Mouse (Mus musculus): ENCODE measurements at regions not wholly inside any gene's neighbourhood (a gene's known extent, or its start where the extent isn't known, plus 50 kb on each side); places are given as distances from the start of the nearest gene placed in this dataset.

DNA sequence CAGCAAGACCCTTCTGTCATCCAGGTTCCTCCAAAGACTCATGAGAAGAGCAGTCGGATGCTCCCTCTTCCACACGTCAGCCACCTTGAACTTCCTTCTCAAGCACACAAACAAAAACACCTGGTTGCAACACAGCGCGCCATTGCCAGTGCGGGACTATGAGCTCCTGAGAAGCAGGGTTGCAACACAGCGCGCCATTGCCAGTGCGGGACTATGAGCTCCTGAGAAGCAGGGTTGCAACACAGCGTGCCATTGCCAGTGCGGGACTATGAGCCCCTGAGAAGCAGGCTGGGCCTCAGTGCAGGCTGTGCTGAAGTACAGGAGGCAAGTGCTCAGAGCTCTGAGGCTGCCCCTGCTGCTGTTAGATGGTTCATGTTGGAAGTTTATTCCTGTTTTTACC lies 140.0 kb downstream of the Gm12728 start:
- H3K27me3 ChIP-seq (ENCODE audit: control insufficient read depth, insufficient read depth, low read depth, low read length) = no peaks in the 10 kb centered on the region

DNA sequence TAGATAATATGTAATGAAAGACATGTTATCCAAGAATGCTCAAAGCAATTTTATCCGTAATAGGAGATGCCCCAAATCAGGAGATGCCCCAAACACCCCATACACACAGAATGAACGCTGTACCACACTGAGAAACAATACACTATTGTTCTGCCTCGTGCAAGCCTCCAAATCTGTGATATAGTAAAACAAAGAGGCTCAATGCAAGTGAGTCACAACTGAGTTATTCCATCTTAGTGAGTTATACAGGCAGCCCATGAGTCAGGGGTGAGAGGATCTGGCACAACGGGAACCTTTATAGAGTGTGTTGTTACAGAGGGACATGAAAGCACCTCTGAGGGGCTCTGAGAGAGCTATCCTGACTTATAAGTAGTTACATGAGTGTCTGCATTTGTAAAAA lies 145.3 kb downstream of the Gm12728 start:
- H3K4me2 ChIP-seq (ENCODE audit: low read length) = no peak overlapping the region
- H3K27ac ChIP-seq (ENCODE audit: low read length) = no peak overlapping the region
- no peaks in the 10 kb centered on the region for H3K9me3 ChIP-seq (replicated peaks; ENCODE audit: control insufficient read depth, low read length, poor library complexity, severe bottlenecking)
- no peaks in the 10 kb centered on the region for H3K4me1 ChIP-seq (ENCODE audit: control insufficient read depth, insufficient read depth, low read length)
- 61% methylated on average over 4 of the region's 4 CpGs for whole genome bisulfite sequencing
- ATAC-seq = no peak
- no peaks in the 10 kb centered on the region for H3K27me3 ChIP-seq (ENCODE audit: control insufficient read depth, insufficient read depth, low read depth, low read length)
- H3K9ac ChIP-seq (ENCODE audit: low read depth, low read length) = no peak overlapping the region
- no peak overlapping the region for H3K4me3 ChIP-seq (ENCODE audit: low read depth, low read length)
- no peaks in the 10 kb centered on the region for H3K36me3 ChIP-seq (ENCODE audit: control insufficient read depth, insufficient read depth, low read length)

More for the DNA sequence above, 140.0 kb downstream of the Gm12728 start:
- no peaks in the 10 kb centered on the region for H3K4me1 ChIP-seq (ENCODE audit: control insufficient read depth, insufficient read depth, low read length)
- H3K4me2 ChIP-seq (ENCODE audit: low read length) = no peak overlapping the region
- H3K9ac ChIP-seq (ENCODE audit: low read depth, low read length) = no peak overlapping the region
- no peak overlapping the region for H3K27ac ChIP-seq (ENCODE audit: low read length)
- H3K9me3 ChIP-seq (replicated peaks; ENCODE audit: control insufficient read depth, low read length, poor library complexity, severe bottlenecking) = no peaks in the 10 kb centered on the region
- WGBS = 98% methylated on average over 10 of the region's 10 CpGs
- ATAC-seq = no peak
- no peak overlapping the region for H3K4me3 ChIP-seq (ENCODE audit: low read depth, low read length)
- H3K36me3 ChIP-seq (ENCODE audit: control insufficient read depth, insufficient read depth, low read length) = no peaks in the 10 kb centered on the region

DNA sequence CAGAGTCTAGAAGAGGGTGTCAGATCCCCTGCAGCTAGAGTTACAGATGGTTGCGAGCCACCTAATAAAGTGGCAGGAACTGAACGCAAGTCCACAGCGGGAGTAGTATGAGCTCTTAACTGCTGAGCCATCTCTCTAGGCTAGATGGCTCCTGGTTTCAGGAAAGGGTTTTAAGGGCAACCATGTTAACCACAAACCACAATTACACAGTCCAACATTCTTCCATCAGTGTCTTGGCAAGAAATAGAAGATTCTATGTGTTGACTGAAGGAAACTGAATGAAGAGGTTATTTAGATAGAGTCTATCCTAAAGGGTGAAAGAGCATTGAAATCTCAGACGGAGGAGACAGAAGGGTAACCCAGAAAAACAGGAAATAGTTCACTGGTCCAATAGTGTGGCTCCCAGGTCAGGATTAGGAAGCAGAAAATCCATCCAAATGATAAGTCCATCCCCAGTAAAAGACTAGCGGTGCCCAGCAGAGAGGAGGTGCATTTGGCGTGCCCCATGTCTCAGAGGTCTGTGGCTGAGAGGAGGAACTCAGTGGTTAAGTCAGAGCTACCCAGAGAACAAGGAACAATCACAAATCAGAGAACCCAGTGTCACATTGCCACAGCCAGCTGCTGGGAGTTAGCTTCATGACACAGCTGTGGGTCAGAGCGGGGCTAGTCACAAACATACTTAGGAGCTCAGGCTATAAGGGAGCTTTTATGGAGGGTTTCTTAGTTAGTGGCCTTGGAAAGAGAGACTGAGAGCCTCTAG lies 147.3 kb downstream of the Gm12728 start:
- Histone ChIP-seq H3K36me3 (ENCODE audit: control insufficient read depth, insufficient read depth, low read length) (no peaks in the 10 kb centered on the region), H3K4me1 (ENCODE audit: control insufficient read depth, insufficient read depth, low read length) (no peaks in the 10 kb centered on the region), H3K27me3 (ENCODE audit: control insufficient read depth, insufficient read depth, low read depth, low read length) (no peaks in the 10 kb centered on the region), H3K9me3 (replicated peaks; ENCODE audit: control insufficient read depth, low read length, poor library complexity, severe bottlenecking) (no peaks in the 10 kb centered on the region), H3K9ac (ENCODE audit: low read depth, low read length) (no peak overlapping the region), H3K27ac (ENCODE audit: low read length) (no peak overlapping the region), H3K4me3 (ENCODE audit: low read depth, low read length) (no peak overlapping the region), H3K4me2 (ENCODE audit: low read length) (no peak overlapping the region)
- WGBS = 89% methylated on average over 7 of the region's 7 CpGs
- no peak for ATAC-seq

DNA sequence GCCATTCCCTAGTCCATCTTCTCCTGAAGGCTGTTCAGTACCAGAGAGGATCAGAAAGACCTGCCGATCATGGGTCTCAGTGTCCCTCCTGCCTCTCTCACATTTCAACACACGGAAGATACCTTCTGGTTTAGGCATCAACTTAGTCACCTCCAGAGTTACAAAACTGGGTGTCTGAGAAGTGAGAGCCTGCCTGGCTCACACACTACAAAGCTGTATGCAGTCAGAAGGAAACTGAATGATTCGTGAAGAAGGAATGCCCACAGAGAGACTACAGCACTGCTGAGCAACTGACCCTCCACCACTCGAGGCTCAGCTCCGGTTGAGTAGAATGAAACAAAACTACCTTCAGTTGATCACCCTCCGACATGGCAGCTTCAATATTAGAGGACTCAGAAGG lies 147.9 kb downstream of the Gm12728 start:
- H3K9ac ChIP-seq (ENCODE audit: low read depth, low read length) = no peak overlapping the region
- no peak overlapping the region for H3K4me2 ChIP-seq (ENCODE audit: low read length)
- no peak overlapping the region for H3K27ac ChIP-seq (ENCODE audit: low read length)
- H3K36me3 ChIP-seq (ENCODE audit: control insufficient read depth, insufficient read depth, low read length) = no peaks in the 10 kb centered on the region
- no peak overlapping the region for H3K4me3 ChIP-seq (ENCODE audit: low read depth, low read length)
- WGBS = 86% methylated on average over 6 of the region's 6 CpGs
- H3K4me1 ChIP-seq (ENCODE audit: control insufficient read depth, insufficient read depth, low read length) = no peaks in the 10 kb centered on the region
- no peak for ATAC-seq
- H3K9me3 ChIP-seq (replicated peaks; ENCODE audit: control insufficient read depth, low read length, poor library complexity, severe bottlenecking) = no peaks in the 10 kb centered on the region
- no peaks in the 10 kb centered on the region for H3K27me3 ChIP-seq (ENCODE audit: control insufficient read depth, insufficient read depth, low read depth, low read length)

DNA sequence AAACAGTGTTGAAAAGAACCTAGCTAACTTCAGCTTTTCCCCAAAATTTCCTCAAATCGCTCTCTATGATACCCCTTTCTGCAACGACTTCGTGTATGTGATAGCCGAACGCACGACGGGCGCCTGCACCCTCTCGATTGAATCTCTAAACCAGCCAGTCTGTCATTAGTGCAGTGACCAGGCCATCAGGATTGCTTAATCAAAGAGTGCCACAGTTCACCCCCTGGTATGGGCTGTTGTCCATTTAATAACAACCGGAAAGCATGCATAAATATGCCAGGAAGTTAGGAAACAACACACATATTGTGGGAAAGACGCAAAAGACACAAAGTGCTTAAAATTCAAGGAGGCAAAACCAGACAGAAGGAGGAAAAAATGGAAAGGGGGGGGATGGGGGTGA lies 149.2 kb downstream of the Gm12728 start:
- no peaks in the 10 kb centered on the region for H3K4me1 ChIP-seq (ENCODE audit: control insufficient read depth, insufficient read depth, low read length)
- 81% methylated on average over 11 of the region's 11 CpGs for WGBS

DNA sequence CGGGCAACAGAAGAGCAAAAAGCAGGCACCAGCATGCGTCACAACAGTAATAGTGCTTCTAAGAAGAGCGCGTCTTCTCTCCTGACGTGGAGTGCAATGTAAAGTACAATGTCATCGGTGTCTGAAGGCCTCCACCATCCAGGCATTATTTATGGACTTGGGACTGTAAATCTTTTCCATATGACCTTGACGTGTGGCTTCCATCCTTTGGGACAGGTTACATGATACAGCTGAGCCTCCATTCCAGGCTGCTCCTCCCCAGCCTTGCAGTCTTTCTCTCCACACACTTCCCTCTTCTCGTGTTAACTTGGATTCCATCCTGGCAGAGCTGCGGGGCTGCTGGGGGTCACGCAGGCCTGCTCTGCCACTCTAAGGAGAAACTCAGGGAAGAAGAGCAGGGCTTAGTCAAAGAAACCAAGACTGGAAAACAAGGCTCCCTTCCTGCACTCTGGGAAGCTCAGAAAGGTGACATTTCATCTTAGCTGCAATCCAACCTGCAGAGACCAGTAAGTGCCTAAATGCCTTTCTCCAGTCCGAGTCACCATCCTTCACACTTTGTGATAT lies 150.0 kb downstream of the Gm12728 start:
- 88% methylated on average over 11 of the region's 11 CpGs for whole genome bisulfite sequencing
- no peak overlapping the region for H3K27ac ChIP-seq (ENCODE audit: low read length)
- no peaks in the 10 kb centered on the region for H3K4me1 ChIP-seq (ENCODE audit: control insufficient read depth, insufficient read depth, low read length)
- H3K9ac ChIP-seq (ENCODE audit: low read depth, low read length) = no peak overlapping the region
- H3K9me3 ChIP-seq (replicated peaks; ENCODE audit: control insufficient read depth, low read length, poor library complexity, severe bottlenecking) = no peaks in the 10 kb centered on the region
- H3K4me3 ChIP-seq (ENCODE audit: low read depth, low read length) = no peak overlapping the region
- no peaks in the 10 kb centered on the region for H3K27me3 ChIP-seq (ENCODE audit: control insufficient read depth, insufficient read depth, low read depth, low read length)
- no peak overlapping the region for H3K4me2 ChIP-seq (ENCODE audit: low read length)
- no peak for ATAC-seq
- no peaks in the 10 kb centered on the region for H3K36me3 ChIP-seq (ENCODE audit: control insufficient read depth, insufficient read depth, low read length)

More for the DNA sequence above, 149.2 kb downstream of the Gm12728 start:
- Histone ChIP-seq H3K4me3 (ENCODE audit: low read depth, low read length) (no peak overlapping the region), H3K4me2 (ENCODE audit: low read length) (no peak overlapping the region), H3K9ac (ENCODE audit: low read depth, low read length) (no peak overlapping the region), H3K9me3 (replicated peaks; ENCODE audit: control insufficient read depth, low read length, poor library complexity, severe bottlenecking) (no peaks in the 10 kb centered on the region), H3K36me3 (ENCODE audit: control insufficient read depth, insufficient read depth, low read length) (no peaks in the 10 kb centered on the region), H3K27ac (ENCODE audit: low read length) (no peak overlapping the region), H3K27me3 (ENCODE audit: control insufficient read depth, insufficient read depth, low read depth, low read length) (no peaks in the 10 kb centered on the region)
- no peak for ATAC-seq

DNA sequence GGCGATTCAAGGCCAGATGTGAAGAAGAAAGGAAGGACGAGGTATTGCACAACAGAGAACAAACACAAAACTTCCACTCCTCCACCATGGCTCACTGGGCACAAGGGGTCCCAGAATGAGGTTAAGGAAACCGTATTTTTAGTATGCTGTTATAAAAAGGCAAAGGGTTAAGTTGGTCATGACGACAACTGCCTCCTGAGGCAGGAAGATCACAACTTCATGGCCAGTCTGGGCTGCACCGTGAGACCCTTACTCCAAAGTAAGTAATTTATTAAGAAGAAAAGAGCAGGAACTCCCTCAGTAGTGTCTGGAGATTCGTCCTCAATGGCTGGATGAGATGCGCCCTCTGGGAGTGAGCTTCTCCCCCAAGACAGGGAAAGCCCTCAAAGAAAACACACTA lies 151.2 kb downstream of the Gm12728 start:
- H3K4me2 ChIP-seq (ENCODE audit: low read length) = no peak overlapping the region
- no peaks in the 10 kb centered on the region for H3K27me3 ChIP-seq (ENCODE audit: control insufficient read depth, insufficient read depth, low read depth, low read length)
- H3K4me3 ChIP-seq (ENCODE audit: low read depth, low read length) = no peak overlapping the region
- H3K27ac ChIP-seq (ENCODE audit: low read length) = no peak overlapping the region
- H3K9me3 ChIP-seq (replicated peaks; ENCODE audit: control insufficient read depth, low read length, poor library complexity, severe bottlenecking) = no peaks in the 10 kb centered on the region
- ATAC-seq = no peak
- no peaks in the 10 kb centered on the region for H3K4me1 ChIP-seq (ENCODE audit: control insufficient read depth, insufficient read depth, low read length)
- H3K9ac ChIP-seq (ENCODE audit: low read depth, low read length) = no peak overlapping the region
- H3K36me3 ChIP-seq (ENCODE audit: control insufficient read depth, insufficient read depth, low read length) = no peaks in the 10 kb centered on the region
- WGBS = 87% methylated on average over 7 of the region's 7 CpGs

DNA sequence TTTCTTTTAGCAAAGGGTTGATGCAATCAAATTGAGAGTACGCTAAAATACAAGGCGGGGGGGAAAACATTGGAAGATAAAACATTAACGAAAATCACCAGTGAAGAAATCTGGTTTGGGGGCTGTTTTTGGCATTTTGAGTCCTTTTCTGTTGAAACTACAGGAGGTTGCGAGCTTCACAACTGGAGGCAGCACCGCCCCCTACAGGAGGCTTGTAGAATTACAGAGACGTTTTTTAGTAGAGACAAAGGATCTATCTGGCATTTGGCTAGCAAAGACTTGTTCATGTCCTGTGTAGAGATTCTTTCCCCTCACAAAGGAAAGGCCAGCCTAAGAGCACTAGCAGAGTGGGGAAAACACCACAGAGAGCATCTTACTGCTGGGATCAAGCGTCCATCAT lies 152.1 kb downstream of the Gm12728 start:
- ATAC-seq = no peak
- Histone ChIP-seq H3K4me1 (ENCODE audit: control insufficient read depth, insufficient read depth, low read length) (no peaks in the 10 kb centered on the region), H3K36me3 (ENCODE audit: control insufficient read depth, insufficient read depth, low read length) (no peaks in the 10 kb centered on the region), H3K9me3 (replicated peaks; ENCODE audit: control insufficient read depth, low read length, poor library complexity, severe bottlenecking) (no peaks in the 10 kb centered on the region), H3K27me3 (ENCODE audit: control insufficient read depth, insufficient read depth, low read depth, low read length) (no peaks in the 10 kb centered on the region), H3K4me3 (ENCODE audit: low read depth, low read length) (no peak overlapping the region), H3K27ac (ENCODE audit: low read length) (no peak overlapping the region), H3K4me2 (ENCODE audit: low read length) (no peak overlapping the region), H3K9ac (ENCODE audit: low read depth, low read length) (no peak overlapping the region)
- 46% methylated on average over 7 of the region's 7 CpGs for WGBS

DNA sequence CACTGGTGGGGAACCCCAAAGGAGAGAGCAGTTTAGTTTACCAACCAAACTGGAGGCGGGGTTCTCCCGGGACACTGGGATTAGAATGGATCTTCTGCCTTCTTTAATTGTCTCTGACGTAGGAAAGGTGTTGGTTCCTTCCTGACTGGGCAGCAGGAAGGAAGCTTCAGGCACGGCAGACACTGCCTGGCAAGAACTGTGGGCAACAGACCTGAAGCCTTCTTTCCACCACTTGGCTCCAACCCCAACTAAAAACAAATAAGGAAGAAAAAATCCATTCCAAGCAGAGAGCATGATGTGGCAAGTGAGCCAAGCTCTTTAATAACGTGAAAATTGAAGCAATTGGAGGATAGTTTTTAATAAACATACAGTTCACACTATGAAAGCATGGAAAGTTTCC lies 155.3 kb downstream of the Gm12728 start:
- no peaks in the 10 kb centered on the region for H3K36me3 ChIP-seq (ENCODE audit: control insufficient read depth, insufficient read depth, low read length)
- 73% methylated on average over 5 of the region's 5 CpGs for WGBS

More for the DNA sequence above, 155.3 kb downstream of the Gm12728 start:
- ATAC-seq = no peak
- Histone ChIP-seq H3K4me1 (ENCODE audit: control insufficient read depth, insufficient read depth, low read length) (no peaks in the 10 kb centered on the region), H3K4me2 (ENCODE audit: low read length) (no peak overlapping the region), H3K27ac (ENCODE audit: low read length) (no peak overlapping the region), H3K9ac (ENCODE audit: low read depth, low read length) (no peak overlapping the region), H3K27me3 (ENCODE audit: control insufficient read depth, insufficient read depth, low read depth, low read length) (no peaks in the 10 kb centered on the region), H3K4me3 (ENCODE audit: low read depth, low read length) (no peak overlapping the region), H3K9me3 (replicated peaks; ENCODE audit: control insufficient read depth, low read length, poor library complexity, severe bottlenecking) (no peaks in the 10 kb centered on the region)
